Mouse (Mus musculus): ENCODE results near the gene Uts2r.

- TF ChIP-seq CTCF (IDR thresholded peaks at IDR 0.05; ENCODE audit: extremely low read depth, insufficient read depth, low read length) (no peak), POLR2A (IDR thresholded peaks at IDR 0.05; ENCODE audit: extremely low read depth, insufficient read depth, low read length) (no peak)
Observed at GRCm38 (mm10) chr11:121192742-121193141, 32.7 kb downstream of the Uts2r start.
